Mouse (Mus musculus) ovary, adult 2 months (tissue): ENCODE data around the gene Gm4907. TPM values are rescaled to one million over a fixed set of nuclear protein-coding genes. Genes with fewer than 3 reads are reported as not detected.

Source experiments
- polyA plus RNA-seq: library from polyadenylated mRNA; depleted of rRNA; stranded (reverse); fragments of >200 nt; gene quantifications from 2 replicates; pipeline ENCODE4 v1.2.3, GENCODE M21; 2012; rRNA removed

Gm4907 gene
- polyA plus RNA-seq, result not detected in 2 replicates

GRCm38 (mm10) chrX:23882253-23882652, at the start of gene Gm4907:
Gm4907 (plus strand) TSS chrX:23882553.

Other genes with a start within 250 kb of the Gm4907 start
- gene Wdr44, start 189.5 kb upstream of the Gm4907 start, polyA plus RNA-seq, result 3.4 and 5.8 TPM in 2 replicates
- 0.10 TPM in 1 of 2 replicates, not detected in the other for gene Gm4985, start 76.4 kb downstream of the Gm4907 start, polyA plus RNA-seq